Mouse (Mus musculus) activated CD4-positive, CD25-positive, alpha-beta regulatory T cell, adult 4 months (primary cell): ENCODE data around the gene Gm28557. TPM values are rescaled to one million over a fixed set of nuclear protein-coding genes. Genes with fewer than 3 reads are reported as not detected.

Experiments
- polyA plus RNA-seq, 2 experiments: library from polyadenylated mRNA; unstranded; fragments of 100-300 nt; shearing (Covaris generic); gene quantifications; one replicate each; pipeline ENCODE4 v1.2.1; 2017

Gene Gm28557
- polyA plus RNA-seq, 2 experiments from 2014 or later, result 3.4 to 5.3 TPM

Other genes starting within 250 kb of the Gm28557 start
- gene Gm10767, start 203.7 kb downstream of the Gm28557 start, polyA plus RNA-seq, result 1 to 10 TPM; 1.6 to 1.7 TPM
- gene Zfp712, start 47.4 kb downstream of the Gm28557 start, polyA plus RNA-seq, result 1 to 10 TPM; 5.0 to 8.4 TPM
- 1 to 10 TPM; 4.8 to 5.0 TPM for gene Zfp708, start 10.6 kb downstream of the Gm28557 start, polyA plus RNA-seq
- under 1 TPM; 0.15 to 0.17 TPM for gene Rslcan18, start 7.7 kb upstream of the Gm28557 start, polyA plus RNA-seq
- 1 to 10 TPM; 1.6 to 2.9 TPM for gene Zfp759, start 13.1 kb upstream of the Gm28557 start, polyA plus RNA-seq
- 10 to 100 TPM; 18.8 to 21.6 TPM for gene Rsl1, start 64.6 kb upstream of the Gm28557 start, polyA plus RNA-seq
- 1 to 10 TPM; 5.7 to 6.4 TPM for gene Zfp455, start 85.9 kb upstream of the Gm28557 start, polyA plus RNA-seq
- gene Zfp458, start 169.9 kb upstream of the Gm28557 start, polyA plus RNA-seq, result 1 to 10 TPM; 2.2 to 2.4 TPM
- 1 to 10 TPM in 1 of 2 experiments, not detected in 1; 1.9 TPM for gene Zfp457, start 197.9 kb upstream of the Gm28557 start, polyA plus RNA-seq
- gene Zfp595, start 224.0 kb upstream of the Gm28557 start, polyA plus RNA-seq, result 1 to 10 TPM; 5.4 to 5.9 TPM